Mouse (Mus musculus) retina, adult 2 months (tissue): Measurements from ENCODE around the gene Plxna1.

ENCODE experiments used
- DNase-seq: peaks from one replicate; pipeline ENCODE4 v3.0.0-alpha.2; 2012; ENCODE audit warnings: low read depth, low spot score

Plxna1 gene

DNA sequence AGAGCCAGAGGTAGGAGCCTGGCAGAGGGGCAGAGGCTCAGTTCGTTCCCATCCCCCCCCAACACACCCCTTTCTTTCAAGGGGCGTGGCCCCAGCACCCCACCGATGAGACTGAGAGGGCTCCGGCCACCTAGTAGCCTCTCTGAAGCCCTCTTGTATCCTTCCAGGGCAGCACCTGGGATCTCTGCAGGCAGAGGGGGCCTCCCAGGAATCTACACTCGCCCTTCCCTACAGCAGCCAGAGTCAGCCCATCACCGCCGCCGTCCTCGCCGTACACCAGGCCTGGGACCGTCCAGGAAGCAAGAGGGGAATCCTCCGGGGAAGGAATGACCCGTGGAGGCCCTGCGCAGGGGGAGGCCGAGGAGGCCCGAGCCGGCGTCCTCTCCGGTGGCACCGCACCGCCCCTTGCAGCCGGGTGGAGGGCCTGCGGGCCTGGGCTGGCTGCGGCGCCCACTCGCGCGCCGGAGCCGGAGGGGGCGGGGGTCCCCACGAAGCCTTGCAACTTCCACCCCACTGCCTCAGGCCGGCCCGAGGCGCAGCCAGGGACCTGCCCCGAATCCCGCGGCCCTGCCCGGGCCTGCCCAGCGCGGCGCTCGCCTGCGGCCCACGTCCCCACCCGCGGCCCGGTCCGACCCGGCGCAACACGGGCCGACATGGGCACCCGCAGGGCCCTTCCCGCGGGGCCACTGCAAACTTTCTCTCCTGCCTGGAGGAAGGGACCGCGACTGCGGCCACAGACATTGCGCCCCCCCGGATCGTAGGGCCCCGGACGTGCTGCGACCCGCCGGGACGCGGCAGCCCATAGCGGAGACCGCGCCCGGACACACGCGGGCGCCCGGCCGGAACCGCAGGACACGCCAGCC, 771 bp downstream of the Plxna1 start:
- DNase-seq = no peak

DNA sequence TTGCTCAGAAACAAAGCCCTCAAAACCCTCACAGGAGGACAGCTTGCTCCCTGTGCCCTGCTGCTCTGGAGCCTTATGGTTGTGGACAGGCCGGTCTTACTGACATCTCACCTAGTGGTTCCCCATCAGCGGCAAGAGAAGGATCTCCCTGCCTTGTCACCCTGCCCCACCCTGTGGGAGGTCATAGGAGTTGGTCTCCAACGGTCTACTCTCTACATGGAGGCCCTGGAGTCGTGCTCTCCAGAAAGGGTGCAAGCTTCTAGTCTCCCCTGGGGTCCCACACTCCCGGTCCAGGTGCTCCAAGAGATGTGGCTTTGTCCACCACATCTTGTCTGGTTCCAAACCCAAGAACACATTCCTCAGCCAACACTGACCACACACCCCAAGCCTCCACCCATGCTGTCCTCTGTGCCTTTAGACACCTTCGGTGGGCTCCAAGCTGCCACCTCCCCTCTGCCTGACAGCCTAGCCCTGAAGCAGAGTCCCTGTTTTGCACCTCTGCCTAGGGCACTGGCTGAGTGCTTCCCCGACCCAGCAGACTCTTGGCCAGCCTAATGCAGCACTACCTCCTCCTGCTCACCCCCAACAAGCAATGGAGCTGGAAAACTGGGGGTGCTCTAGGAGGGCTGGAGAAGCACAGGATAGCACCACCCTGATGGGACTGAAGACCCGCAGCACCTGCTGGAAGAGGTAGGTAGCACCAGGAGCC, 1.6 kb downstream of the Plxna1 start:
- no peak for DNase-seq

- no peak for DNase-seq
Observed at GRCm38 (mm10) chr6:89359771-89360708, 2.4 kb downstream of the Plxna1 start.

DNA sequence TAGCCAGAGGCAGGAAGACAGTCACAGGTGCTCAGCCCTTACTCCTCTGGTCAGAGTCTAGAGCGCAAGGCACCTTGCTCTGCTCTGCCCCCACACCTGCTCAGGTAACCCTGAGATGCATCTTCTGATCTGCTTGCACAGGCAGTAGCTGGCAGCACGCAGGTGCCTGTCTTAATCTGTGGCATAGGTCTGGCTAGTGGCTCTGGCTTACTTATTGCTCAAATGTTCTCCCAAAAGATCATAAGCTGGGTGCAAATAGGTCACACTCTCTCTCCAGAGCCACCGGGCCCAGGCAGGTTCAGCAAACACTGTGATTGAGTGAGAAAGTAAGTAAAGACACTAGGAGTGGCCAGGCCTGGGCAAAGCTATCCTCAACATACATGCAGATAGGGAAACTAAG, 3.2 kb downstream of the Plxna1 start:
- DNase-seq = no peak

GRCm38 (mm10) chr6:89355661-89356060, 6.8 kb downstream of the Plxna1 start:
- no peak for DNase-seq

- DNase-seq = no peak
Observed at GRCm38 (mm10) chr6:89354726-89355125, 7.7 kb downstream of the Plxna1 start.

GRCm38 (mm10) chr6:89354076-89354475, 8.3 kb downstream of the Plxna1 start:
- DNase-seq = no peak

DNA sequence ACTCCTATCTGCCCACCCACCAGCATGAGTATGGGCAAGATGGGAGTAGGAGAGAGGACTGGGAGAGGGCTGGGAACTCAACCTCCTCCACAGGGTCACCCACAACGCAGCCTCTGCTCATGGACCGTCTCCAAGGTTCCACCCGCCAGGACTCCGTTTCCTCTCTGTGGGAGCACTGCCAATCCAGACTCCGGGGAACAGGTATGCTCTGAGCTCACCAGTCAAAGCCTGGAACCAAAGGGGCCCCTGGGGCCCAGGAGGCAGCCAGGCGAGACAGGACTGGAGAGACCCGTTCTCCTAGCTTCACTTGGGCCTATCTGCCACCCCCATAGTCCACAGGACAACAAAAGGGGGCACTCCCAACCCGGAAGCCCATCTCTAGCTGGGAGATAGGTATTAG, 9.3 kb downstream of the Plxna1 start:
- no peak for DNase-seq

DNA sequence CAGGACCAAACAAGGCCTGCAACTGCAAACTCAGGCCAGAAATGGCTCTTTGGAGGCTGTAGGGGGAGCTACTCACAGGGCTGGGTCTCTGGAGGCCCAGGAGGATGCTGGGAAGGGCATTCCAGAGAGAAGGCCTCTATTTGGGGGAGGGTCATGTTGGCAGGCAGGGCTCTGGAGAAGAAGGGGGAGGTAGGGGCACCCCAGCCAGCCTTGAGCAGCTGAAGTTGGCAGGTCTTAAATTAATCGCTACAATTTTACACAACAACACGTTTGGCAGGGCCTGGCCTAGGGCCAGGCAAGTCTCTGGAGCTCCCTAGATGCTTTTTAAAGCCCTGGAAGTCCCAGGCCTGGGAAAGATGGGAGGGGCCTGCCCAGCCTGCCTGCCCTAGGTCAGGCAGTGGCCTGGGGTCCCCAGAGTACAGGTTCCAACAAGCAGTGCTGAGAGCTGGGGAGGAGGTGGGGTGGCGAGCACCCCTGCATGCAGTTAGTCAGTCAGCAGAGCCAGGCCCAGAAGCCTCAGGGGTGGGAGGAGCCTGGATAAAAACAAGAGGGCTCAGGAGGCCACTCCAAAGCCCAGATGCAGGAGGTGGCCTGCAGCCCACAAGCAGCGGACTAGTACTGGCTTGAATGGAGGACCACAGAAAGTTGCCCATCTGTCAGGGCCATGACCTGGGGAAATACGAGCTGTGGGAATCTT, 10.8 kb downstream of the Plxna1 start:
- no peak for DNase-seq

DNA sequence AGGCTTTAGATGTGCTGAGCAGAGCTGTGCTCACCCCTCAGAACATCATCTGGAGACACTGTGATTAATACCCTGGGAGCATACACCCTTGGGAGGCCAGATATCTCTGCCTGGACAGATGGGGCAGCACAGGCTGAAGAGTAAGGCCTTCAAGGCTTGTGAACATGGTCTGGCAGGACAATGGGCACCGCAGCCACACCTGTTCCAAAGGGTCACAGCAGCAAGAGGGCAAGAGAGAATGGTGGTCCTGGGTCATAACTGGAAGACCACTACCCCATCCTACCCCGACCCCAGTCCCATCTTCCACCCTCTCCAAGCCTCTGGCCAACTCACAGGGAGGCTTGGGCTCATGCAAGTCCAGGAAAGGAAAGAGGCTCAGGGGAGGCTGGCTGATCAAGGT, 11.9 kb downstream of the Plxna1 start:
- DNase-seq = no peak

- no peak for DNase-seq
Observed at GRCm38 (mm10) chr6:89350037-89350515, 12.3 kb downstream of the Plxna1 start.

- no peak for DNase-seq
Observed at GRCm38 (mm10) chr6:89348363-89348762, 14.1 kb downstream of the Plxna1 start.

- no peak for DNase-seq
Observed at GRCm38 (mm10) chr6:89347792-89348191, 14.6 kb downstream of the Plxna1 start.

DNA sequence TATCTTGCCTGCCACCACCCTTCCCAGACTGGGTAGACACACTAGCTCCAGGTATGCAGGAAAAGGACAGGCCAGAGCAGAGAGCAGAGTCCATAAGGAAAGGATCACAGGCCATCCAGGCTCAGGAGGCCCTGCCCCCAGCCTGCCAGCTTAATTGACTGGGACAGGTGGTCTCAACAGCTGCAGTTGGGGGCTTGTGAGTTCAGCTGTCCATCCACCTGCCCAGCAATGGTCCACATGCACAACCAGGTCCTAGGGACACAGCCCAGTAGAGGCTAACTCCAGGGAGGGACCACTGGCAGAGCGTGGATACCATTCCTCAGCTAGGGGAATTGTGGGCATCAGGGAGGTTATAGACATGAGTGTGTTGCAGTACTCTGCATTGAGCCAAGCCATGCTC, 16.6 kb downstream of the Plxna1 start:
- DNase-seq = no peak

DNA sequence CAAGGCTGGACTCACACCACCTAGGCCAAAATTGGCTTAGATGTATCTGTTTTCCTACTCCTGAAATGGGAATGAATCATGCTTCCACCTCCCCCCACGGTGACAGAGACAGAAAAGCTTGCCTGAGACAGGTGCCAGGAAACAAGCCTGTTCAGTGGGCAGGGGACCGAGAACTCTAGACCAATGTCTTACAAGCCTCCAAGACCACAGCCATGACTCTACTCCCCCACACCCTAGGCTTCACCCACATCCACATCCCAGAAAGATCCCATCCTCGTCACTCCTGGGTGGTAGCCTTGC, 17.0 kb downstream of the Plxna1 start:
- no peak for DNase-seq

DNA sequence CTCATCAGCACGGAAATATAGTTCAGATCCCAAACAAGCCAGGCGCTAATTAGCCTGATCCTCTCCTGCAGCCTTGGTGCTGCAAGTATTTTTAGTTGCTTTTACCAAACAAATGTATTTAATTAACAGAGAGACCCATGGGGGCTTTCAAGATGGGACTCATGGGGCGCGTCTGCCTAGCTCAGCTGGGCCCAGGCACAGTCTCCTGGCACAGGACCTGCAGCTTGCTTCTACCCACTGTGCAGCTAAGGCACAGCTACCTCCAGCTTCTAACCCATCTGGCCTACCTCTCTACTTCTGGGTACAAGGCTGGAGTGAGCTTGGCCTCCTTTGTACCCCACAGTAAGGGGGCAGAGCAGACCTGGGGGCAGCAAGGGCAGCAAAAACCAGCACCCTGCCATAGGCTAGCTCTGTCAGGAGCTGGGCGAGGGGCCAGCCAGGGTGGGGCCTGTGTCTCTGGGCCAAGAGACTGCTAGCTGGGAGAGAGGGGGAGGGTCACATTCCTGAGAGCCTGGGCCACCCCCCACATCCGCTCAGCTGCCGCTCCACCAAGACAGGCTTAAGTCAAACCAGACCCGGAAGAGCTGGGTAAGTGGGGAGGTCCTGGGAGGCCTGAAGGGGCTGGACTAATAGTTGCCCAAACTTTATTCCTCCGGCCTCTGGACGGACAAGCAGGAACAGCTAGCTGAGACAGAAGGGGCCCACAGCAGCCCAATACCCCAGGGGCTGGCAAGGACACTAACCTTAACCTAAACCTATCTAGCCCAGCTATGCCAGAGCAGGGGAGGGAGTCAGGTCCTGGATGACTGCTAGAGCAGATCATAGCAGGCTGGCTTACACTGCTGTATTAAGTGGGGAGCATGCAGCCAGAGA, 17.6 kb downstream of the Plxna1 start:
- DNase-seq = no peak

GRCm38 (mm10) chr6:89341981-89342380, 20.4 kb downstream of the Plxna1 start:
- no peak for DNase-seq

DNA sequence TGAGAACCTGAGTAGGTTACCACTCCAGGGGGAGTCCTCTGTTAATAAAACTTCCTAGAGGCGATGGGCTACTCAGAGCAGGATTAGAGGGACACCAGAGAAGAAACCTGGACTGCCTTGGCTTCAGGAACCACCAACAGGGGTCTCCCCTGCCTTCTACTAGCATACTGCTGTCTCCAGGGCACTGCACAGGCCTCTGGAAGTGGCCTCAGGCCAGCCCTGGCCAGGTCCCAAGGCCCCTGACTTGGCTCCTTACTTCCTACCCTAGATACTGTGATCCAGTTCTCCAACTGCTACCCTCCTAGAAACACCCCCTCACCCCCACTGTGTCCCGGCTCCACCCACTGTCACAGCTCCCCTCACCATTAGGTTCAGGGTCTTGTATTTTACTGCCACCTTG, 23.0 kb downstream of the Plxna1 start:
- DNase-seq = no peak

- no peak for DNase-seq
Observed at GRCm38 (mm10) chr6:89338733-89339132, 23.7 kb downstream of the Plxna1 start.

DNA sequence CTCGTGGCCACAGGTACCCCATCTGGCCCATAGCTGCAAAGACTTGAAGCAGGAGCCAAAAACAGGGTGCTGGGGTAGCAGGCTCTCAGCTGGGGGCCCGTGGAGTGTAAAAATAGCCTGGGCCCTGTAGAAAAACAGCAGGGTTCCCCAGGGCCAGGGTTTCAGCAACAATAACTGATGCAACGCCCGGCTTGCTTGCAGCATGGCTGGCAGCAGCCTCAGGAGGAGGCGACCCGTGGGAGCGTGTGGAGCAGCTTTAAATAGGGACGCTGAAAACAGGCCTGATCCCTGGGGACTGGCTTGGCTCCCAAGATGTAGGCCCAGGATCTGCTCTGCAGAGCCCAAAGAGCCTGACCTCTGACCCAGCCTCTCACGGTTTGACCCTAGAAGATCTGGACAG, 24.8 kb downstream of the Plxna1 start:
- no peak for DNase-seq
